Mouse (Mus musculus): ENCODE results near the gene Slc25a5. TPM values are rescaled to one million over a fixed set of nuclear protein-coding genes. Genes with fewer than 3 reads are reported as not detected.

The Slc25a5 gene
- total and polyA plus RNA-seq, 3 experiments: 591 to 1,177 (median 881) TPM

- Histone ChIP-seq H3K4me2 (ENCODE audit: insufficient read depth, low read depth, poor library complexity, severe bottlenecking) (no peak overlapping the region), H3K9ac (ENCODE audit: insufficient read depth, low read depth) (no peak overlapping the region), H3K27me3 (replicated peaks) (no peaks in the 10 kb centered on the region), H3K9me3 (replicated peaks; ENCODE audit: low read length) (no peaks in the 10 kb centered on the region), H3K27ac (ENCODE audit: insufficient read depth, low read depth) (no peak overlapping the region), H3K4me3 (replicated peaks in 1 of 3; ENCODE audit: low read depth in 2 of 3, low read length in 2 of 3, poor library complexity in 1 of 3) (no peak overlapping the region), H3K36me3 (replicated peaks in 1 of 2; ENCODE audit: control insufficient read depth in 1 of 2, insufficient read depth in 1 of 2, low read length in 1 of 2) (no peaks in the 10 kb centered on the region), H3K4me1 (ENCODE audit: control insufficient read depth in 1 of 2, insufficient read depth in 2 of 2) (peaks cover 0 to 14% of the 10 kb centered on the region in 2 experiments; a peak in 2 of 4 replicates), H3K79me2 (replicated peaks; ENCODE audit: control insufficient read depth, extremely low read depth, insufficient read depth, poor library complexity, severe bottlenecking) (no peaks in the 10 kb centered on the region)
- dilution Hi-C loops (cut with MboI; ENCODE audit: extremely low pct_ligation_motif_present, extremely low pct_unique_long_range_greater_than_20kb, low sequenced_read_pairs) (no loop called here), in situ Hi-C loops (cut with MboI; ENCODE audit: low pct_ligation_motif_present, low pct_unique_long_range_greater_than_20kb, low sequenced_read_pairs) (no loop called here)
- TF ChIP-seq MAX (IDR thresholded peaks at IDR 0.05; ENCODE audit: low read length) (no peak), ELF1 (IDR thresholded peaks at IDR 0.05; ENCODE audit: low read depth, low read length) (no peak), KAT2A (IDR thresholded peaks at IDR 0.05; ENCODE audit: insufficient replicate concordance, low read length) (no peak), ZC3H11A (IDR thresholded peaks at IDR 0.05; ENCODE audit: low read depth, low read length) (no peak), SIN3A (IDR thresholded peaks at IDR 0.05; ENCODE audit: low read length) (no peak), USF2 (conservative IDR thresholded peaks at IDR 0.05; ENCODE audit: low read depth, low read length) (no peak), GABPA (IDR thresholded peaks at IDR 0.05; ENCODE audit: insufficient replicate concordance, low read depth, low read length) (no peak), POLR2A (IDR thresholded peaks at IDR 0.05; ENCODE audit: low read depth, low read length) (no peak), ZKSCAN1 (IDR thresholded peaks at IDR 0.05; ENCODE audit: borderline replicate concordance, low read depth, low read length) (no peak), ETS1 (conservative IDR thresholded peaks at IDR 0.05; ENCODE audit: low read depth, low read length) (no peak), MXI1 (IDR thresholded peaks at IDR 0.05; ENCODE audit: low read depth, low read length) (no peak)
- no peak for DNase-seq (ENCODE audit: extremely low read depth)
These were observed 19.6 kb downstream of the Slc25a5 start for GRCm38 (mm10) chrX:36815022-36815421.

GRCm38 (mm10) chrX:36815439-36815838 is 20.0 kb downstream of the Slc25a5 start:
- Histone ChIP-seq H3K27me3 (replicated peaks) (no peaks in the 10 kb centered on the region), H3K4me3 (replicated peaks in 1 of 3; ENCODE audit: low read depth in 2 of 3, low read length in 2 of 3, poor library complexity in 1 of 3) (no peak overlapping the region), H3K4me1 (ENCODE audit: control insufficient read depth in 1 of 2, insufficient read depth in 2 of 2) (peaks cover 0 to 14% of the 10 kb centered on the region in 2 experiments; a peak in 2 of 4 replicates), H3K27ac (ENCODE audit: insufficient read depth, low read depth) (no peak overlapping the region), H3K4me2 (ENCODE audit: insufficient read depth, low read depth, poor library complexity, severe bottlenecking) (no peak overlapping the region), H3K36me3 (replicated peaks in 1 of 2; ENCODE audit: control insufficient read depth in 1 of 2, insufficient read depth in 1 of 2, low read length in 1 of 2) (no peaks in the 10 kb centered on the region), H3K79me2 (replicated peaks; ENCODE audit: control insufficient read depth, extremely low read depth, insufficient read depth, poor library complexity, severe bottlenecking) (no peaks in the 10 kb centered on the region), H3K9ac (ENCODE audit: insufficient read depth, low read depth) (no peak overlapping the region), H3K9me3 (replicated peaks; ENCODE audit: low read length) (no peaks in the 10 kb centered on the region)
- in situ Hi-C loops (cut with MboI; ENCODE audit: low pct_ligation_motif_present, low pct_unique_long_range_greater_than_20kb, low sequenced_read_pairs): no loop called here
- no peak for DNase-seq (ENCODE audit: extremely low read depth)
- TF ChIP-seq IRF4 (IDR thresholded peaks at IDR 0.05; ENCODE audit: low read depth, low read length): no peak
- TF ChIP-seq MXI1 (IDR thresholded peaks at IDR 0.05; ENCODE audit: low read depth, low read length): no peak
- no peak for TF ChIP-seq MAFK (IDR thresholded peaks at IDR 0.05; ENCODE audit: insufficient replicate concordance, low read length)
- TF ChIP-seq MAX (IDR thresholded peaks at IDR 0.05; ENCODE audit: low read length): no peak
- TF ChIP-seq NRF1 (IDR thresholded peaks at IDR 0.05; ENCODE audit: low read depth, low read length): no peak
- no peak for TF ChIP-seq ELF1 (IDR thresholded peaks at IDR 0.05; ENCODE audit: low read depth, low read length)
- TF ChIP-seq TBP (conservative IDR thresholded peaks at IDR 0.05; ENCODE audit: low read depth, low read length): no peak
- TF ChIP-seq SMC3 (IDR thresholded peaks at IDR 0.05; ENCODE audit: low read depth, low read length): no peak
- no peak for TF ChIP-seq ETS1 (conservative IDR thresholded peaks at IDR 0.05; ENCODE audit: low read depth, low read length)
- TF ChIP-seq E2F4 (IDR thresholded peaks at IDR 0.05; ENCODE audit: insufficient replicate concordance, low read depth, low read length): no peak
- TF ChIP-seq CHD2 (IDR thresholded peaks at IDR 0.05; ENCODE audit: low read length): no peak
- TF ChIP-seq RCOR1 (conservative IDR thresholded peaks at IDR 0.05; ENCODE audit: low read depth, low read length): no peak
- no peak for TF ChIP-seq KAT2A (IDR thresholded peaks at IDR 0.05; ENCODE audit: insufficient replicate concordance, low read length)
- no peak for TF ChIP-seq ZMIZ1 (IDR thresholded peaks at IDR 0.05; ENCODE audit: low read depth, low read length)
- TF ChIP-seq POLR2AphosphoS2 (IDR thresholded peaks at IDR 0.05; ENCODE audit: low read depth, low read length): no peak
- no peak for TF ChIP-seq RAD21 (IDR thresholded peaks at IDR 0.05; ENCODE audit: low read depth, low read length)
- dilution Hi-C loops (cut with MboI; ENCODE audit: extremely low pct_ligation_motif_present, extremely low pct_unique_long_range_greater_than_20kb, low sequenced_read_pairs): no loop called here

All from CH12.LX (cell line).